Mouse (Mus musculus) ES-E14 (cell line): ENCODE measurements around the gene St3gal3.

Experiments
- HCFC1 ChIP-seq: IDR thresholded peaks from 2 replicates; pipeline ENCODE4 v1.6.1; 2012; ENCODE audit warnings: low read length, inconsistent platforms, borderline replicate concordance; ENCODE audit not compliant: insufficient read depth
- MAFK ChIP-seq: IDR thresholded peaks from 2 replicates; pipeline ENCODE4 v1.6.1; 2014; ENCODE audit warnings: mild to moderate bottlenecking, low read depth, low read length, inconsistent platforms; ENCODE audit not compliant: insufficient read depth

- TF ChIP-seq HCFC1 (no peak), MAFK (no peak)
Measured at GRCm38 (mm10) chr4:117887920-117888319, 246.8 kb downstream of the St3gal3 start.
